Mouse (Mus musculus) brain, embryonic 14.5 days (tissue): ENCODE results near the gene Usp39.

Experiments
- CTCF ChIP-seq: fragments of 200-500 bp; IDR thresholded peaks from 2 replicates; pipeline ENCODE4 v1.5.1; 2012; ENCODE audit warnings: inconsistent platforms, mild to moderate bottlenecking, moderate library complexity, borderline replicate concordance; ENCODE audit not compliant: insufficient read depth, insufficient read length; ENCODE audit errors: extremely low read depth
- POLR2A ChIP-seq: fragments of 200-500 bp; IDR thresholded peaks from 2 replicates; pipeline ENCODE4 v1.6.1; 2012; ENCODE audit warnings: mild to moderate bottlenecking, inconsistent platforms, borderline replicate concordance; ENCODE audit not compliant: poor library complexity, insufficient read depth, insufficient read length, severe bottlenecking; ENCODE audit errors: extremely low read depth

DNA sequence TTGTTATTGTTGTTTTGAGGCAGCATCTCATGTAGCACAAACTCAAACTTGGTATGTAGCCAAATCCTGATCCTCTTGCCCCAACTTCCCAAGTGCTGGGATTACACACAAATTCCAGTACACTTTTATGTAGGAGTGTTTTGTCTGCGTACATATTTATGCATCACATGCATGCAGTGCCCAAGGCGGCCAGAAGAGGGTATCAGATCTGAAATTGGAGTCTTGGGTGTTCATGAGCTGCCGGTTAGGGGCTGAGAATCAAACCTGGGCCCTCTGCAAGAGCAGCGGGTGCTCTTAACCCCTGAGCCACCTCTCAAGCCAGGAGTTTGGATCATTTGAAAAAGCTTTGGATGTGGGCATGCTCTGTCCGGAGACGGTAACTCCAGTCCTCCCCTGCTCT, 68.8 kb downstream of the Usp39 start:
- no peak for TF ChIP-seq POLR2A
- TF ChIP-seq CTCF: no peak
